Mouse (Mus musculus) ES-Bruce4 (cell line): ENCODE results near the gene 1110008L16Rik.

Source experiments
- CTCF ChIP-seq: IDR thresholded peaks from one replicate; pipeline ENCODE4 v1.8.1; 2011; ENCODE audit warnings: low read depth, low read length
- POLR2A ChIP-seq: IDR thresholded peaks from one replicate; pipeline ENCODE4 v1.8.1; 2011; ENCODE audit warnings: low read length; ENCODE audit not compliant: insufficient read depth

GRCm38 (mm10) chr12:55298112-55298511, 1.3 kb upstream of the 1110008L16Rik start:
- TF ChIP-seq CTCF (no peak), POLR2A (no peak)
